Mouse (Mus musculus): Measurements from ENCODE around the gene Sall4. TPM values are rescaled to one million over a fixed set of nuclear protein-coding genes. Genes with fewer than 3 reads are reported as not detected.
"Not testable (repeated sequence)": the region's sequence is repeated elsewhere in the genome, so short reads cannot be mapped to it uniquely, and the experiment has no call there.

Gene Sall4
- total RNA-seq, 2 experiments from 2014 or later = 0.12 TPM

GRCm38 (mm10) chr2:168744406-168744805, 23.3 kb downstream of the Sall4 start:
- DNase-seq = not testable (repeated sequence)

- peak; percentile 77 for DNase-seq
Observed at GRCm38 (mm10) chr2:168742649-168743048, 25.1 kb downstream of the Sall4 start.

GRCm38 (mm10) chr2:168742059-168742627, 25.6 kb downstream of the Sall4 start, which contains the start of gene Atp9a:
Atp9a (minus strand) TSS chr2:168742409.
- DNase-seq = peak; percentile 78

GRCm38 (mm10) chr2:168741273-168742058, 26.3 kb downstream of the Sall4 start:
- DNase-seq = peak; percentile 82

- DNase-seq = no peak
Observed at GRCm38 (mm10) chr2:168740496-168740895, 27.2 kb downstream of the Sall4 start.

GRCm38 (mm10) chr2:168738854-168739253, 28.9 kb downstream of the Sall4 start:
- DNase-seq = no peak

- DNase-seq = peak; percentile 73
Observed at GRCm38 (mm10) chr2:168737878-168738277, 29.9 kb downstream of the Sall4 start.

- DNase-seq = peak; percentile 66
Observed at GRCm38 (mm10) chr2:168734023-168734422, 33.7 kb downstream of the Sall4 start.

- no peak for DNase-seq
Observed at GRCm38 (mm10) chr2:168731258-168731657, 36.5 kb downstream of the Sall4 start.

- DNase-seq = no peak
Observed at GRCm38 (mm10) chr2:168729736-168730135, 38.0 kb downstream of the Sall4 start.

- DNase-seq = peak; percentile 38
Observed at GRCm38 (mm10) chr2:168728045-168728444, 39.7 kb downstream of the Sall4 start.

GRCm38 (mm10) chr2:168726007-168726406, 41.7 kb downstream of the Sall4 start:
- DNase-seq = peak; percentile 86

GRCm38 (mm10) chr2:168721313-168721712, 46.4 kb downstream of the Sall4 start:
- no peak for DNase-seq

- DNase-seq = no peak
Observed at GRCm38 (mm10) chr2:168719742-168720141, 48.0 kb downstream of the Sall4 start.

- no peak for DNase-seq
Observed at GRCm38 (mm10) chr2:168718735-168719134, 49.0 kb downstream of the Sall4 start.

- no peak for DNase-seq
Observed at GRCm38 (mm10) chr2:168718267-168718666, 49.5 kb downstream of the Sall4 start.

- DNase-seq = peak; percentile 56
Observed at GRCm38 (mm10) chr2:168712199-168713176, 55.3 kb downstream of the Sall4 start.

- no peak for DNase-seq
Observed at GRCm38 (mm10) chr2:168710979-168711378, 56.8 kb downstream of the Sall4 start.

GRCm38 (mm10) chr2:168707766-168708165, 60.0 kb downstream of the Sall4 start:
- DNase-seq = no peak

GRCm38 (mm10) chr2:168702266-168702665, 65.5 kb downstream of the Sall4 start:
- DNase-seq = no peak

All from adrenal gland, postnatal 10 days (tissue).